Mouse (Mus musculus) frontal cortex, postnatal 10 days (tissue): Measurements from ENCODE around the gene Nppc.

Experiments
- DNase-seq, 2 experiments: peaks; one replicate each; pipeline ENCODE4 v3.0.0; 2022; ENCODE audit warnings: low spot score in 2 of 2, mixed read lengths in 1 of 2

Gene Nppc

DNA sequence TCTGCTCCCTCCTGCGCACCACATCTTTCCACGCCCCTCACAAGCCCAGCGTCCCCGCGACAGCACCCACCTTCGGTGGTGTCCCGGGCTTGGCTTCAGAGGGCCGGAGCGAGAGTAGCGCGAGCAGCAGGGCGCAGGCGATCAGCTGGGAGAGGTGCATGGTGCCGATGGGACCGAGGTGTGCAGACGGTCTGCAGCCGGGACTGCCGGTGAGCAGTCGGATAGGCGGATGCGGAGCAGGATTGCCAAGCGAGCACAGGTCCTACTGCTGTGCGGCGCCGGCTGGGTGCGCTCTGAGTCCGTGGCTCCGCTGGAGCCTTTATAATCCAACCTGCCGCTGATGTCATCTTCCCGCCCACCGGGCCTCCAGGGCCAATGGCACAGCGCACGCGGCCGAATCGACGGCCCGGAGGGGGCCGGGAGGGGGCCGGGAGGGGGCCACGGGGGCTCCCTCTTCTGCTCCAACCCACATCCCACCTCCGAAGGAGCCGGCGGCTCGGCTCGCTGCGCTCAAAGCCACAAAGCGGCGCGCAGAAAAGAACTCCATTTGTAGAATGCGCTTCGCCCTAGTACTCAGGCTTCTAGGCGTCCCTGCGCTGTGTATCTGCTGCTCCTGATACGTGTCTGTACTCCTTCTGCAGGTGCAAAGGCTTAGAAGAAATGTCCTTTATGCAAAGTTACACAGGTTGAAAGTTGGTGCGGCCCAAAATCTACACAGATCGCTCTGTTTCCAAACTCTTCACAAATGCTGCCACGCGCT is at the start of gene Nppc:
Gene Nppc, minus strand, starts transcription at position 293 of the 760 bp plus-strand sequence.
- peak; percentile 64 to 80 for DNase-seq

DNA sequence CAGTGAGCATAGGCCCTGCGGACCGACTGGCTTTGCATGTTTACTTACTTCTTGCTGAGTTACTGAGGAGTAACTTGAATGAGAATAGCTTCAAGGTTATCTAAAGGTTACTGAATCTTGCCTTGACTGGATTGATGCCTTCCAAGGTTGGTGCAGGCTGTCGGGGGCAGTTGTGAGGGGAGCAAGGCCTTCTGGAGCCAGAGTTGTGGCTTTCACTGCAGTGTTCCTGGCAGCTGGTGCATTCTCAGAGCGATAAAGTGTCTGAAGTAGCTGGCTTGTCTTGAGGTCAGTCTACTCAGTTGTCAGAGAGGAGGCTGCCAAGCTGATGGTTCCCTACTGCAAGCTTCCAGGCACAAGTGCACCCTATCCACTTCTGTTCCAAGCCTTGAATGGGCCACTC is 49.0 kb upstream of the Nppc start:
- no peak for DNase-seq

GRCm38 (mm10) chr1:86718190-86718589 is 47.8 kb upstream of the Nppc start:
- DNase-seq = no peak

DNA sequence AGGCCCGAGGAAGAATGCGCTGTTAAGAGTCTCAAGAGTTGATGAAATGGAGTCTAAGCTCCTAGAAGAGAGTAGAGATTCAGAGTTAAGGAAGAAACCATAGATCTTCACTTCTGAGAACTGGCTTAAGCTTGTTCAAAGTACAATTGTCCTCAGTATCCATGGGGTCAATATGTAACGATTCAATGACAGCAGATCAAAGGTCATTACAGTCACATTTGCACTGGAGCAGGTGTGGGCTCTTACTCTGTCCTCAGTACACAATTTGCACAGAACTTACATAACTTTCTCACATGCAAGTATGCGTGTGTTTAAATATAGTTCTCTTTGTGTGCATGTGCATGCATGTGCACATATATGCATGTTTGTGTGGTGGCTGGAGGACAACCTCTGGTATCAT is 42.7 kb upstream of the Nppc start:
- DNase-seq = no peak

- no peak for DNase-seq
Measured at GRCm38 (mm10) chr1:86712045-86712444, 41.7 kb upstream of the Nppc start.

GRCm38 (mm10) chr1:86709546-86709945 is 39.2 kb upstream of the Nppc start:
- DNase-seq = no peak

GRCm38 (mm10) chr1:86705461-86705860 is 35.1 kb upstream of the Nppc start:
- DNase-seq = no peak

DNA sequence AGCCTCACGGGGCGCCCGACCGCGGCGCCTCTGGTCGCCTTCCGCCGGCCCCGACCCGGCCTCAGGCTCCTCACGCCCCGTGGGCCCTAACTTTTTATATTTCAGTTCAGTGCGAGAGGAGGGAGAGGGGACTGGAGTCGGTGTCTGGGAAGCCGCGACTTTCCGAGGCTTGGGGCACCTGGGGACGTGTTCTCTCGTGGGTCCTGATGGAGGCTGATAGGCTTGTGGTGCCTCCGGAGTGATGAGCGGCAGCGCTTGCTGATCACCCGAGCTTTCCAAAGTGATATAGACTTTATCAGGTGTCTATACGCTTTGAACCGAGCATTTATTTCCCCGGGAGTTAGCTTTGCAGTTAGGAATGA is 33.6 kb upstream of the Nppc start:
- no peak for DNase-seq

DNA sequence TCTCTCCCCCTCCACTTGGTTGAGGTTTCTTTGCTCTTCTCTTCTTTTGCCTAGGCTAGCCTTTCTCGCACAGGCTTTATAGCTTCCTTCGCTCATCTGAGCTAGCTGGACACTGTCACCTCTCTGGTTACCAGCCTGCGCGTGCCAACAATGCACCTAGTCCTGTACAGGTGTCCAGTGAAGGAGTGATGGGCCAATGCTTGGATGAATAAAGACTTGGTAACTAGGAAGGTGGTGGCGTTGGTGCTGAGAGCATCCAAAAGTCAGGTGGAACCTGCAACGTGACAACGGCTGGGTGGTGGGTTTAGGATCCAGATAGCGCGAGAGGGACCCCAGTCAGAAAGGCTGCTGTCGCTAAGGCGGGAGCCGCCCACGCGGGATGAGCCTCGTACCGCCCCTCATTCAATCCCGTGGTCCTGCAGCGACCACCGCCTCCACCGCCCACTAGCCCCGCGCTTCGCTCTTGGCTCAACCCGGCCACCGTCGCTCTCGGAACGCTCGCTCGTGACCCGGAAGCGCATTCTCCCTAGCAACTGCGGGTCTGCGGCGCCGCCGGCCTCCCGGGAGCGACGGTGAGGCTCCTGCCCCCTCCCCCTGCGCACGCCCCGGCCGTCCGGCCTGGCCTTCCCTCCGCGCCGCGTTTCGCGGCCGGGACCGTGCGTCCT is 33.1 kb upstream of the Nppc start, which contains the start of gene Dis3l2:
Gene Dis3l2, plus strand, starts transcription at position 509 of the 665 bp plus-strand sequence.
- DNase-seq = peak; percentile 77 to 86

DNA sequence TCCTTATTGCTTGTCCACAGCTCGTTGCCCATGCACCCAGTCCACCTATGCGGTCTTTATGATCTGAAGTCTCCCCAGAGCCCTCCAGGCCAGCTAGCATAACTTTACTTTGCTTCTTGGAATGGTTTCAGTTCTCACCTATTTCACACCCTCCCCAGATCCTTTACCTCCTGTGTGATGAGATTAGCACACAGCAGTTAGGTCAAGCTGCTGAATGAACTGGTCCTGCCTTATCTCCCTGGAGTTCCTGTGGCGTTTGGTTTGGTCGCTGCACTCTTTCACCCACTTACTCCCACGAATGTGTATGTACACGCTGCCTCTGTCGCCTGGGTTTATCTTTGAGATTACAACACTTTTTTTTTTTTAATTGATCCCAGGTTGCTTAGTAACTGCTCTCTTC is 30.0 kb upstream of the Nppc start:
- no peak for DNase-seq

- DNase-seq = no peak
Measured at GRCm38 (mm10) chr1:86699346-86700136, 29.2 kb upstream of the Nppc start.

DNA sequence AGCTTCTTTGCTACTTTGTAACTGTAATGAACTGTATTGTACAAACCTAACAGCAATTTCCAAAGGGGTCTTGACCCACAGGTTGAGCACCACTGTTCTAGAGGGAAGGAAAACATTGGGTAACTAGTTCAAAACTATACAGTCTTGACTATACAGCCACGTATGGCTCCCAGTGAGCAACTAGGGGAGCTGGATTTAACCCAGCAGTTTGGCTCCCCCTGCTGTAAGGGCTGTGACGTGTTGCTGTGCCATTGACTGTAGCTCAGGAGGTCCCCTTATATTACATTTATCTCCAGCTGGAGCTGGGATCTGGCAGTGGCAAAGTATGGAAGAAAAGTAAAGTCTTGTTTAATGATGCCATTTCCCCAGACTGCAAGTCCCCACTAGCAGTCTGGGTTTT is 28.4 kb upstream of the Nppc start:
- no peak for DNase-seq

- no peak for DNase-seq
Measured at GRCm38 (mm10) chr1:86696948-86697347, 26.6 kb upstream of the Nppc start.

GRCm38 (mm10) chr1:86691027-86691426 is 20.7 kb upstream of the Nppc start:
- DNase-seq = no peak

- no peak for DNase-seq
Measured at GRCm38 (mm10) chr1:86687236-86687635, 16.9 kb upstream of the Nppc start.

GRCm38 (mm10) chr1:86678667-86679066 is 8.3 kb upstream of the Nppc start:
- no peak for DNase-seq

- no peak for DNase-seq
Measured at GRCm38 (mm10) chr1:86677624-86678023, 7.3 kb upstream of the Nppc start.

DNA sequence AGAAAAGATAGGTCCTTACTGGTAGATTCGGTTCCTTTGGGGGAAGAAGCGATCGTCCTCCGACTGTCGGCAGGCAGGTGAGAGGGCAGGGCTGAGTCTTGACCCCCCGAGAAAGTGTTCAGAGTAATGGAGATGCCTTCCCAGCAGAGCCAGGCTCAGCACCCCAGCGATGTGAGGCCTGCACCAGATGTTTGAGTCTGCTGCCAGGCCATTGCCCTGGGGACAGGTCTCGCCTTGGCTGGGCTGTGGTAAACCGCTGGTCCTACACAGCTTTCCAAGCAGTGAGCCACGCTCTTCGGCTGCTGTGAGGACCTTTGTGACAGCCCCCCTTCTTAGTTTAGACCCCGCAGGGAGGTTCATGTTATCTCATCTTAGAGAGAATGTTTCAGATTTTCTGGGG is 4.8 kb upstream of the Nppc start:
- DNase-seq = no peak

GRCm38 (mm10) chr1:86674385-86674784 is 4.0 kb upstream of the Nppc start:
- no peak for DNase-seq

GRCm38 (mm10) chr1:86669552-86670273 is 658 bp downstream of the Nppc start:
- DNase-seq = peak; percentile 33 to 66

GRCm38 (mm10) chr1:86665091-86665490 is 5.3 kb downstream of the Nppc start:
- no peak for DNase-seq

DNA sequence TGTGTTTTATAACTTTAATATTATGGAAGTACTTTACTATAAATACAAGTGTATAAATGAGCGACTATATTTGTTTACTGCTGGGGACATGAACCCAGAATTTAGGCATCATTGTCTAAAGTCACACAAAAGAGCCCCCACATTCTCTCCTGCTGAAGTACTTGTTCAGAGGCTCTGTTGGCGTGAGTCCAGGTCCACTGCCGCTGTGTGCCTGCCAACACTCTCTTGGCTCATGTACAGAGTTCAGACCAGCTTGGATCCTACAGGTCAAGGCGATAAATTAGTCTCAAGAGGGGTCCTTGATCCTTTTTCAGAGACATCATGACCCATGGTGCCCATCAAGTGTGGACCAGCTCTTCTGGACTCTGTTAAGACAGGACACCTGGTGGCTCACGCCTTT is 13.3 kb downstream of the Nppc start:
- DNase-seq = no peak
